Mouse (Mus musculus): ENCODE measurements around the gene Zmynd8.

DNA sequence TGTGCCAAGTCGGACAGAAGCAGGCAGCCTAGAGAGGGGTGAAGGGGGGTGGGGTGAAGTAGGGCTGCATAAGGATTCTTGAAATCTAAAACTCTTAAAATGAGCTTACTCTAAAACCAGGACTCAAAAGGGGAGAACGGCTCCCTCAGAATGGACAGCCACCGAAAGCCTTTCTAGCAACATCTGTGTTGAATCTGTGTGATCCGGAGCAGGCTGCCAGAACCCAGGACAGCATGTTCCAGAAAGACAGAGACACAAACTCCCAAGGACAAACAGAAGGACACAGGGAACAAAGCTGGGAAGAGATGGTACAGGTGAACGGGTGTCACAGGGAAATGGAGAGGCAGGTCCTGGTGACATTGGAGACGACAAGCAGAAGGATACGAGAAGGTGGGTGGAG is 25.6 kb downstream of the Zmynd8 start:
- TF ChIP-seq CTCF (IDR thresholded peaks at IDR 0.05; ENCODE audit: borderline replicate concordance, control insufficient read depth, extremely low read depth, insufficient read depth, low read length, poor library complexity) (no peak), POLR2A (IDR thresholded peaks at IDR 0.05; ENCODE audit: control insufficient read depth, extremely low read depth, insufficient read depth, low read length, poor library complexity) (no peak)

Data from thymus, adult 2 months (tissue).